Mouse (Mus musculus): Measurements from ENCODE around the gene Plagl2. TPM values are rescaled to one million over a fixed set of nuclear protein-coding genes. Genes with fewer than 3 reads are reported as not detected.

The Plagl2 gene
- total RNA-seq, 2 experiments from 2014 or later, result 2.2 to 3.2 TPM

GRCm38 (mm10) chr2:153239860-153240480 is 1.3 kb downstream of the Plagl2 start:
- DNase-seq, result no peak
- intact Hi-C loops (cut with DNase I), result loop anchor here (5.0 kb wide), 2 partner anchors 52 to 93 kb away; partner anchors contain the start of gene Kif3b

GRCm38 (mm10) chr2:153239021-153239859 is 2.0 kb downstream of the Plagl2 start:
- DNase-seq, result no peak
- intact Hi-C loops (cut with DNase I), result no loop called here

- intact Hi-C loops (cut with DNase I), result no loop called here
- no peak for DNase-seq
Measured at GRCm38 (mm10) chr2:153238406-153238805, 2.8 kb downstream of the Plagl2 start.

- intact Hi-C loops (cut with DNase I), result no loop called here
- no peak for DNase-seq
Measured at GRCm38 (mm10) chr2:153237891-153238290, 3.3 kb downstream of the Plagl2 start.

- intact Hi-C loops (cut with DNase I), result no loop called here
- DNase-seq, result no peak
Measured at GRCm38 (mm10) chr2:153237193-153237592, 4.0 kb downstream of the Plagl2 start.

DNA sequence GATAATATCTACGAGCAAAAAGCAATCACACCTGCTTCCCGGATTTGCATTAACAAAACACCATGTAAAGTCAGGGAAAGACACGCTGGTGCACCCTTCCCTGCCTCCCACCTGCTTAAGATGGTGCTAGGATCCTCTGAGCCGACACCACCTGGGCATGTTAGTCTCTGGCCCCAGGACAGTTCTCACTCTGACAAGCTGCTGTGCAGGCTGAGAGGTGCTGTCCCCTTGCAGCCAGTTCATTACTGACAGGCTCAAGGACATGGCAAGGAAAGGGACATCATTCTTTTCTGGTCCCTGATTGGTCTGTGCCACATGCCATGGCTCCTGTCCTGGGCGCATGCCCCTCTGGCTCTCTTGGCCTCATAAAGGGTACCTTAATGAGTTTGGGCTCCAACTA is 12.7 kb downstream of the Plagl2 start:
- intact Hi-C loops (cut with DNase I), result no loop called here
- DNase-seq, result no peak

GRCm38 (mm10) chr2:153227959-153228358 is 13.3 kb downstream of the Plagl2 start:
- intact Hi-C loops (cut with DNase I), result no loop called here
- no peak for DNase-seq

GRCm38 (mm10) chr2:153225595-153225953 is 15.7 kb downstream of the Plagl2 start:
- intact Hi-C loops (cut with DNase I), result no loop called here
- no peak for DNase-seq

GRCm38 (mm10) chr2:153224946-153225594 is 16.2 kb downstream of the Plagl2 start, which contains the start of gene Tspyl3:
TSS of gene Tspyl3 (minus strand) at chr2:153225441.
- DNase-seq, result peak in 1 of 2 experiments; percentile 31
- intact Hi-C loops (cut with DNase I), result no loop called here

DNA sequence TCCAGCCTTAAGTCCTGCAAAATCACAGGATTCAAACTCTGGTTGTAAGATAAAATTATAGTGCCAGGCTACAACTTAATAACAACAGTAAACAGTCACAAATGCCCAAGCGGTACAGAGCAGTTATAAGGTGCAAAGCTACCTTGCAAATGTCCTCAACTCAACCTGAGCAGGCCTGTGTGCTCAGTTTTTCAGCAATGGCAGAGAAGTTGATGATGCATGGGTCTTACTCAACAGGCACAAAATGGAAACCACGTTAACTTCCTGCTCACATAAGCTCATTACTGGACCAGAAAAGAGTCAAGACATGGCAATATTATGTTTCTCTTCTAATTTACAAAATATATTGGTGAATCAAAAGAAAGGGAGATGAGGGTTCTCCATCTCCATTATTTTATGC is 18.7 kb downstream of the Plagl2 start:
- DNase-seq, result no peak
- intact Hi-C loops (cut with DNase I), result no loop called here

DNA sequence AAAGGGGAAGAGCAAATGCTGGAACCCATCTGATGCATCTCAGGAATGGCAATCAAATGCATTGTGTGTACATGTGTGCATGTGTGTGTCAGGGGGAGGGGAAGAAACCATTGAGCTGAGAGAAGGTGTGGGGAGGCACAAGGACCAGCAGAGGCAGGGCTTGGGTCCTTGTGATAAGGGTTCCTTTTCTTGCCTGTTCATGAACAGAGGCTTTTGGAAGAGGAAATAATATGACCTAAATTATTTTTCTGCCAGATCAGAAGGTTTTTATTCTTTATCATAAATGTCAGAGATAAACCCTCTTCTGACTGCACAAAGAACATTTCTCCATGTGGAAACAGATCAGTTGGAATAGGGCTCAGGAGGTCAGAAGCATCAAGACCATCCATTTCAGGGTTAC is 19.1 kb downstream of the Plagl2 start:
- DNase-seq, result no peak
- intact Hi-C loops (cut with DNase I), result no loop called here

DNA sequence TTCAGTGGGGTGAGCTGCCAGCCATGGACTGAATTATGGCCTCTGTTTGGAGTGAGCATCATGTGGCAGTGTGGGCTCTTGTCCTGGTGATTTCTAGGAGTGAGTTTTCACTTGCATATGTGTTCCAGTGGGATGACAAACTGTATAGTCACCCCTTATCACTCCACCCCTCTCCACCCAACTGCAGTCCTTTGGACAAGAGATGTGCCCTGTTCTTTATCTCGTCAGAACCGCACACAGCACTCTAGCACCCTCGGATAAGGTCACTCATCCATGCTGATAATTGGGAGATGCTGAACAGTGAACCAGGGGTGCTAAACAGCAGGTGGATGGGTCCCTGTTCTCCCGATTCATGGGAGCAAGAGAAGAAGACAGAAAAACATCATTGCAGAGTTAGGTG is 19.6 kb downstream of the Plagl2 start:
- intact Hi-C loops (cut with DNase I), result no loop called here

DNA sequence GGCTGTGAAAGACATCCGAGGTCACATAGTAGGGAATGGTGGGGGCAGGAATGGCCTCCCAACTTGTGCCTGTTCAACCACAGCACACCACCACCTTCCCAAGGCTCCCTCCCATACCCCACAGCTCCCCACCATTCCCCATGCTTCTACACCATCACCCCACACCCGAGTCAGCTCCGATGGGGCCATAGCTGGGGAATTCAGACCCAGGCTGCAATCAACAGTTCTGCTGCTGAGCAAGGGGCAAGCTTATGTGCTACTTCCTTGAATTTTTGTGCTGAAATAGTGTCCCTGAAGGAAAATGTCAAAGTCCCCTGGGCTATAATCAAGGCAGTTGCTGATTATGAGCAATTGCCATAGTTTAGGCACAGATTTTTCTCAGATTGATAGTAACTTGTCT is 22.7 kb downstream of the Plagl2 start:
- no peak for DNase-seq
- intact Hi-C loops (cut with DNase I), result no loop called here

More for the DNA sequence above, 19.6 kb downstream of the Plagl2 start:
- DNase-seq, result no peak

DNA sequence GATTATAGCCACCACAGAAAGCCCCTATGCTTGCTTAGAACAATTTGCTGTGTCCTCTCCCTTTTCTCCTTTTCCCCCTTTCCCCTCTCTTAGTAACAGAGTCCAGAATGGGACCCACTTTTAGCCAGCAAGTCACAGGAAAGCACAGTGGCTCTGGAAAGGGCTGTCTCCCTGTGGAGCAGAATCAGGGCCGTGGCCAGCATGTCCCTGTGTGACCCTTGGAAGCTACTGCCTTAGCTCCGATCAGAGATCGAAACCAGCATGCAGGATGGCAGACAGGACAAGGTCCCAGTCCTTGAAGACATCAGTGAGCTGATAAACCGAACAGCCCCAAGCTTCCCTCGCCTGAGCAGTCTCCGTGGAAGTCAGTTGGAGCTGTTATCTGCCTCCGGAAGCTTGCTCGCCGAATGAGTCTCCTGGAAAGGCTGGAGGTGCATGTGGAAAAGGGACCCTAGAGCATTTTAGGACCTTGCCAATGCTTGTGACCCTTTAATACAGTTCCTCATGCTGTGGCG is 23.3 kb downstream of the Plagl2 start:
- intact Hi-C loops (cut with DNase I), result no loop called here

DNA sequence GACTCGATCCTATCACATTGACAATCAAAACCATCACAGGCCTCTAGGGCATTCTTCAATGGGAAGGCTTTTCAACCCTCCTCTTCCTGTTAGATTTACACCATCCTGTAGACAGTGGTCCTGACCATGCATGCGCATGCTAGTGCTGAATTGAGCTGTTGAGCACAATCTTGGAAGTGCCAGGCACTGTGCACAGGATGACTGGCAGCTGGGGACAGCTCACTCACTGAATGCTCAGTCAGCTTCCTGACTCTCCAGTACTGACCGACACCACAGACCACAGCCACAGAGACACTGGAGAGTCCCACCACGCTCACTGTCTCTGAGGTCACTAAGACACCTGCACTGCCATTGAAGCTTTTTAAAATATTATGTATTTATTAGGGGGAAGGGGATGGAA is 25.8 kb downstream of the Plagl2 start:
- no peak for DNase-seq
- intact Hi-C loops (cut with DNase I), result no loop called here

More for the DNA sequence above, 23.3 kb downstream of the Plagl2 start:
- DNase-seq, result no peak

DNA sequence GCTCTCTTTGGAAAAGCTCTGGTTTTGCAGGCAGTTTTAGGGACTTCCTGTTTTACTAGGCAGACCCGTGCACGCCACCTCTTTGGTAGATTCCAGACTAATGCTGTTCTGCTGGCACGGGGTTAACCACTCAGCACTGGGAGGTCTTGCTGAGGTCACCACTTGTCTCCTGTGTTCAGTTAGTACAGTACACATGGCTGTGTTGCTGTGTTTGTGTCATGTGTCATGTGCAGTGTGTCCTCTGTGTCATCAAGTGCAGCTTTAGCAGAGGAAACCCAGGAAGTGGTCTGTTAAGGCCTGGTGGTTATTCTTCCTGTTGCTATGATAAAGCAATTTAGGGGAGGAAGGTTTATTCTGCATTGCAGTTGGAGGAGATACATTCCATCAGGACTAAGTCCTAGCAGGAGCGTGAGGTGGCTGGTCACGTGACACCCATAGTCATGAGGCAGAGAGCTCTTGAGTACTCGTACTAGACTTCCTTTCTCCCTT is 26.4 kb downstream of the Plagl2 start:
- DNase-seq, result no peak
- intact Hi-C loops (cut with DNase I), result no loop called here

GRCm38 (mm10) chr2:153213351-153213750 is 27.9 kb downstream of the Plagl2 start:
- no peak for DNase-seq
- intact Hi-C loops (cut with DNase I), result no loop called here

DNA sequence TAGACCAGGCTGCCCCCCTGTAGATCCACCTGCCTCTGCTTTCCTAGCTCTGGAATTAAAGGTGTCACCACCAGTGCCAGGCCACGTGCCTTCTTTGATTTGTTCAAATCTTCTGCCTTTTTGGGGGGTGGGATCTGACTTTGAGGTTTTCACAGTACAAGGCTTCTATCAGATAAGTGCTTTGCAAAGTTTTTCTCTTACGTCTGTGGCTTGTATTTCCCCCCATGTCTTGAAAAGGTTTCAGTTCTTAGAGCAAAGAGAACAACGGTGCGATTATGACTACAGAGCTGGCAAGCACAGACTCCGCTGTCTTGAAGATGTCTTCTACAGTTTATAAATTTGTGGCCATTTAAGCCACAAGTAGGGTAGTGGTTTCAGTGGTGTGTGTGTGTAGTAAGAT is 29.8 kb downstream of the Plagl2 start:
- DNase-seq, result no peak
- intact Hi-C loops (cut with DNase I), result no loop called here

DNA sequence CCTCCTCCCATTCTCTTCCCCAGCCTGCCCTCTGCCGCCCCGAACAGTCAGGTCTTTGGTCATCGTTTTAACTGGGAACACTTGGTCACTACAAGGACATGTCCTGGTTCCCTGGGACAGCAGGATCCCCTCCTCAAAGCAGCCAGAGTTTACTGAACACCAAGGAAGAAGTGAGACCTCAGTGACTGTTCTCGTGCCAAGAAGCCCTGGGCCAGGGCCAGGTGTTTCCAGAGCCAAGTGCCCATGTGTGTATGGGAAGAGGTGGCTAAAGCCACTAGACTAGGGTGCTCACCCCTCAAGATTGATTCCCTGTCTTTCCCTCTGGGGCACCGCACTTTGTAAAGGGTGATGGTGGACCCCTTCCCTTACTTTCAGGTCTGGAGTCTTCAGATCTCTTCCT is 31.9 kb downstream of the Plagl2 start:
- intact Hi-C loops (cut with DNase I), result no loop called here
- DNase-seq, result no peak

- DNase-seq, result no peak
- intact Hi-C loops (cut with DNase I), result no loop called here
Measured at GRCm38 (mm10) chr2:153208149-153208548, 33.1 kb downstream of the Plagl2 start.

DNA sequence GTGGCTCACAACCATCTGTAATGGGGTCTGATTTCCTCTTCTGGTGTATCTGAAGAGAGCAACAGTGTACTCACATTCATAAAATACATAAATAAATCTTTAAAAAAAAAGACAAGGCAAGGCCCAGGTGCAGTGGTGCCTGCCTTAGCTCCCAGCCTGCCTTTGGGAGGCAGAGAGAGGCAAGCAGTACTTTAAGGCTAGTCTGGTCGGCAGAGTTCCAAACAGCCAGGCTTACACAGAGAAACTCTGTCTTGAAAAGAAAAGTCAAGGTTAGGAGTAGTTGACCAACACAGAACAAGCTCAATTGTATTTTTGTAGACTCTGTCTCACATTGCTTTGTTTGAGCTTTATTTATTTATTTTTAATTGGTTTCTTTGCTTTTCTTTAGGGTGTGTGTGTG is 38.5 kb downstream of the Plagl2 start:
- intact Hi-C loops (cut with DNase I), result no loop called here
- DNase-seq, result no peak
